Mouse (Mus musculus): ENCODE data around the gene Dusp10. TPM values are rescaled to one million over a fixed set of nuclear protein-coding genes. Genes with fewer than 3 reads are reported as not detected.

Gene Dusp10
- polyA plus RNA-seq, 1 experiment from 2014 or later: 6.5 TPM

DNA sequence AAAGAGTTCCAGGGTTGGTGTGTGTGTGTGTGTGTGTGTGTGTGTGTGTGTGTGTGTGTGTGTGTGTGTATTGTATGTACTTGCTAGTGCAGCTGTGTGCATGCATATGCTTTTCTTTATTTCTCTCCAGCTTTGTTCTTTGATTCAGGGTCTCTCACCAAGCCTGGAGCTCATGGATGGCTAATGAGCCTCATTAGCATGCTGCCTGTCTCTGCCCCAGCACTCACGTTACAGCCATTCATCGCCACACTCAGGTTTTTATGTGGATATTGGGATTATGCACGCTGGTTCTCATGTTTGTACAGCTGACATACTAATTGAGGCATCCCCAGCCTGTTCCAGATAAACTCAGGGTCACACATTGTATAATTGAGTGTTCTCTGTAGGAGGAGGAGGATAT, 81.8 kb downstream of the Dusp10 start:
- Histone ChIP-seq H3K9me3 (ENCODE audit: control insufficient read depth) (no peaks in the 10 kb centered on the region), H3K27ac (ENCODE audit: low read depth, low read length) (no peak overlapping the region), H3K4me1 (replicated peaks; ENCODE audit: control insufficient read depth, insufficient read depth, low read length) (no peaks in the 10 kb centered on the region), H3K4me2 (replicated peaks; ENCODE audit: low read depth) (no peak overlapping the region), H3K9ac (ENCODE audit: low read depth, low read length) (no peak overlapping the region), H3K27me3 (replicated peaks; ENCODE audit: control insufficient read depth, insufficient read depth, low read length) (no peaks in the 10 kb centered on the region), H3K4me3 (ENCODE audit: low read depth, low read length) (no peak overlapping the region), H3K36me3 (ENCODE audit: control insufficient read depth, insufficient read depth) (no peaks in the 10 kb centered on the region)
- 37% methylated on average over 3 of the region's 3 CpGs for WGBS
- no peak for TF ChIP-seq CTCF (IDR thresholded peaks at IDR 0.05; ENCODE audit: low read depth)
- ATAC-seq: no peak

DNA sequence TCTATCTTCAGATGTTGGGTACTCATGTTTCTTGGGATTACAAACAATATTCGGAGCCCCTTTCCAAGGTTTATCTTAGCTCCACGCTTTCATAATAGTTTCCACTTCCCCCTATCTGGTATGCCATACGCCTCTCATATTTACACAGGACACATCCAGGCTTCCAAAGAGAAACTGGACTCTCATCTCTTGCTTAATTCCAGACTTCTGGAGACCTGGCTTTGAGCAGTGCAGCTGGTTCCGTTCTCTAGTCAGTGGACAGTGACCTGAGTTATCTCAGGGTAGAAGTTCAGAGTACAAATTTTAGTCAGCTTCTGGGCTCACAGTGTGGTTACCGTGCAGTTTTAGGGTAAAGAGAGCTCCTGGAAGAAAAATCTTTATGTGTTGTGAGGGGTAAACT, 87.3 kb downstream of the Dusp10 start:
- WGBS: 60% methylated on average over 5 of the region's 5 CpGs
- no peak for TF ChIP-seq CTCF (IDR thresholded peaks at IDR 0.05; ENCODE audit: low read depth)
- no peak overlapping the region; the same call in 1 of the 2 replicates for H3K27ac ChIP-seq (ENCODE audit: low read depth, low read length)

DNA sequence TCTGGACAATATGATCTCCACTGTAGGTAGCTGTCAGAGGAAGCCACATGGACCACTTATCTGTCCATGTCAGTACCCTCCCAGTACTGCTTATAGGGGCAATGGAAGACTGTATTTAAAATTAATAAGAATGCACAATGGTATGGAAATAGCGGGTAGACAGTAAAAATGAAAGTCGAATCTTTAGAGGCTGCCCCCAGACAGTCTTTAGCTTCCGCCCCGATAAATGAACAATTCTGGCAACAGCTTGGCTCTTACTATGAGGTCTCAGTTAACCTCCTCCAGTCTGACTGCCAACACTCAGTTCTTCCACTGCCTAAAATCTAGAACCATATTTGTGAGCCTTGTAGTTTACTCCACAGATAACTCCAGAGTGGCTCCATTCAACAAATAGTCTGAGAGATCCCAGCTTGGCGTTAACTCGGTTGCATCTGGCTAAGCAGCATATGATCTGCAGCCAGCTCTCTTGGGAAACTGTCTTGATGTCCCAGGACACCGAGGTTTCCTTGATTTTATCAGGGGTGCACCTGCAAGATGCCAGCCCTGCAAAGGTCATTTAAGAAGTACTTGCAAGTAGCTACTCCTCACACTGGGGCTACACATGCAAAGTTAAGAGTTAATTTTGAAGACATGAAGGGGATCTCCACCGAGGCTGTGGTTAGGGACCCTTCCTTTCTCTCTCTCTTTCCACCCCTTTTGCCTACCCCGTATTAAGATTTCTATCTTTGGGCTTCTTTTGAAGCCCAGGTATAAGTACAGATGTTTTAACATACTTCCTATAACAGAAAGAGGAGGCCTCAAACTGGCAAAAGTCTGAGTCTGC, 88.0 kb downstream of the Dusp10 start:
- WGBS: 80% methylated on average over 9 of the region's 9 CpGs

More for the DNA sequence above, 87.3 kb downstream of the Dusp10 start:
- Histone ChIP-seq H3K27me3 (replicated peaks; ENCODE audit: control insufficient read depth, insufficient read depth, low read length) (no peaks in the 10 kb centered on the region), H3K4me3 (ENCODE audit: low read depth, low read length) (no peak overlapping the region), H3K9me3 (ENCODE audit: control insufficient read depth) (no peaks in the 10 kb centered on the region), H3K9ac (ENCODE audit: low read depth, low read length) (no peak overlapping the region), H3K36me3 (ENCODE audit: control insufficient read depth, insufficient read depth) (no peaks in the 10 kb centered on the region), H3K4me1 (replicated peaks; ENCODE audit: control insufficient read depth, insufficient read depth, low read length) (no peaks in the 10 kb centered on the region), H3K4me2 (replicated peaks; ENCODE audit: low read depth) (no peak overlapping the region)
- no peak for ATAC-seq

DNA sequence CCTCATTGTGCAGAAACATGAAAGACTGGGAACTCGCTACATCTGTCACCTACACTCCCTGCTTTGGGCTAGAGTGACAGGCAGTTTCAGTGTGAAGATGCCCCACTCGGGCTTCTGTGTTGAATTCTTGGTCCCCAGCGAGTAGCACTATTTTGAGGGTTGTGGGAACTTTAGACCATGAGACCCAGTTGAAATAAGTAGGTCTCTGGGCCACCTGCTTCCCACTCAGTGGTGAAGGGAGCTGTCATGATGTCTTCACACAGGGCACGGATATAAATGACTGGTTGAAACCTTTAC, 88.6 kb downstream of the Dusp10 start:
- H3K27ac ChIP-seq (ENCODE audit: low read depth, low read length): no peak overlapping the region
- TF ChIP-seq CTCF (IDR thresholded peaks at IDR 0.05; ENCODE audit: low read depth): no peak
- ATAC-seq: no peak
- H3K9ac ChIP-seq (ENCODE audit: low read depth, low read length): no peak overlapping the region
- H3K27me3 ChIP-seq (replicated peaks; ENCODE audit: control insufficient read depth, insufficient read depth, low read length): no peaks in the 10 kb centered on the region
- no peak overlapping the region for H3K4me2 ChIP-seq (replicated peaks; ENCODE audit: low read depth)
- H3K9me3 ChIP-seq (ENCODE audit: control insufficient read depth): no peaks in the 10 kb centered on the region
- H3K4me1 ChIP-seq (replicated peaks; ENCODE audit: control insufficient read depth, insufficient read depth, low read length): no peaks in the 10 kb centered on the region
- no peaks in the 10 kb centered on the region for H3K36me3 ChIP-seq (ENCODE audit: control insufficient read depth, insufficient read depth)
- 81% methylated on average over 4 of the region's 4 CpGs for WGBS
- H3K4me3 ChIP-seq (ENCODE audit: low read depth, low read length): no peak overlapping the region

More for the DNA sequence above, 88.0 kb downstream of the Dusp10 start:
- no peak for TF ChIP-seq CTCF (IDR thresholded peaks at IDR 0.05; ENCODE audit: low read depth)
- no peak overlapping the region for H3K4me2 ChIP-seq (replicated peaks; ENCODE audit: low read depth)
- no peak for ATAC-seq
- H3K4me1 ChIP-seq (replicated peaks; ENCODE audit: control insufficient read depth, insufficient read depth, low read length): no peaks in the 10 kb centered on the region
- H3K27me3 ChIP-seq (replicated peaks; ENCODE audit: control insufficient read depth, insufficient read depth, low read length): no peaks in the 10 kb centered on the region
- H3K9me3 ChIP-seq (ENCODE audit: control insufficient read depth): no peaks in the 10 kb centered on the region
- no peaks in the 10 kb centered on the region for H3K36me3 ChIP-seq (ENCODE audit: control insufficient read depth, insufficient read depth)
- no peak overlapping the region for H3K27ac ChIP-seq (ENCODE audit: low read depth, low read length)
- no peak overlapping the region for H3K9ac ChIP-seq (ENCODE audit: low read depth, low read length)
- H3K4me3 ChIP-seq (ENCODE audit: low read depth, low read length): no peak overlapping the region

DNA sequence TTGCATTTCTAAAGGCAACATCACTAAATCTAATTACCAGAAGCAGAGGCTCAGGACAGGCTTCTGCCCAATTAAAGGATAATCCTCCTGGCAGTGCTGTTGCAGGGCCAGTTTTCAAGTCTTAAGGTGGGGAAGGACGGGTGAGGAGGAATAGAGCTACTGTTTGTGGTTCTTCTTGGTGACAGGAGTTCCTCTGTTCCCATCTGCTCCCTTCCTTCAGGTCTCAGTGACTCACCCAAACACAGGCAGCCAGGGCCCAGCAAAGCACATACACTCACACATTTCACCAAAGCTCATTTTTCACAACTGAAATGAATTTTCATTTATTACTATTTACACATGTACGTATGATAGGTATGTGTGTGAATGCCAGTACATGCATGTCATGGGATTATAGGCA, 93.7 kb downstream of the Dusp10 start:
- no peaks in the 10 kb centered on the region for H3K4me1 ChIP-seq (replicated peaks; ENCODE audit: control insufficient read depth, insufficient read depth, low read length)
- no peaks in the 10 kb centered on the region for H3K36me3 ChIP-seq (ENCODE audit: control insufficient read depth, insufficient read depth)
- H3K4me2 ChIP-seq (replicated peaks; ENCODE audit: low read depth): no peak overlapping the region
- no peak overlapping the region for H3K27ac ChIP-seq (ENCODE audit: low read depth, low read length)
- no peaks in the 10 kb centered on the region for H3K9me3 ChIP-seq (ENCODE audit: control insufficient read depth)
- H3K4me3 ChIP-seq (ENCODE audit: low read depth, low read length): no peak overlapping the region
- ATAC-seq: no peak
- H3K27me3 ChIP-seq (replicated peaks; ENCODE audit: control insufficient read depth, insufficient read depth, low read length): no peaks in the 10 kb centered on the region
- TF ChIP-seq CTCF (IDR thresholded peaks at IDR 0.05; ENCODE audit: low read depth): no peak
- WGBS: 65% methylated on average over 2 of the region's 2 CpGs
- H3K9ac ChIP-seq (ENCODE audit: low read depth, low read length): no peak overlapping the region

DNA sequence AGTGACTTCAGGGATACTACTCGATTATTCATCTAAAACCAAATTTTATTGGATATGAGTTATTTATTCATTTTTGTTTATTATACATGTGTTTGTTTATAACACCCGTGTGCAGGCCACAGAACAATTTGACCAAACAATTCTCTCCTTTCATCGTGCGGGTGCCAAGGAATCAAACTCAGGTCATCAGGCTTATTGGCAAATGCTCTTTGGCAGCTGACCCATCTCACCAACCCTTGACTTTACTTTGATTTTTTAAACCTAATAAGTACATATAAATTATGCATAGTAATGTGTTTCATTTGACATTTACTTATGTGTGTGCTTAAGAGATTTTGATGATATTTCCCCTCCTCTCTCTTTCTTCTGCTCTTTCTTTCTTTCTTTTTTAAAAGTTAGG, 94.3 kb downstream of the Dusp10 start:
- WGBS: 77% methylated on average over 4 of the region's 4 CpGs
- no peak overlapping the region for H3K4me2 ChIP-seq (replicated peaks; ENCODE audit: low read depth)
- no peaks in the 10 kb centered on the region for H3K27me3 ChIP-seq (replicated peaks; ENCODE audit: control insufficient read depth, insufficient read depth, low read length)
- H3K27ac ChIP-seq (ENCODE audit: low read depth, low read length): no peak overlapping the region
- no peaks in the 10 kb centered on the region for H3K36me3 ChIP-seq (ENCODE audit: control insufficient read depth, insufficient read depth)
- no peaks in the 10 kb centered on the region for H3K4me1 ChIP-seq (replicated peaks; ENCODE audit: control insufficient read depth, insufficient read depth, low read length)
- no peak for ATAC-seq
- no peak for TF ChIP-seq CTCF (IDR thresholded peaks at IDR 0.05; ENCODE audit: low read depth)
- no peak overlapping the region for H3K9ac ChIP-seq (ENCODE audit: low read depth, low read length)
- H3K4me3 ChIP-seq (ENCODE audit: low read depth, low read length): no peak overlapping the region
- H3K9me3 ChIP-seq (ENCODE audit: control insufficient read depth): no peaks in the 10 kb centered on the region
